Mouse (Mus musculus) forebrain, postnatal 0 days (tissue): ENCODE data around the gene Pfn2. TPM values are rescaled to one million over a fixed set of nuclear protein-coding genes. Genes with fewer than 3 reads are reported as not detected.

ENCODE experiments used
- ATAC-seq: fragments of 200-750 bp; cut with Nextera tagmentation; 2 replicates; pipeline ENCODE4 v1.8.0; 2017; ENCODE audit warnings: mild to moderate bottlenecking, moderate library complexity
- DNase-seq: peaks from one replicate; pipeline ENCODE4 v3.0.0-alpha.2; 2015
- H3K27ac ChIP-seq: fragments of 300-500 bp; sonication (generic); 2 replicates; pipeline ENCODE4 v1.5.1; 2014; ENCODE audit warnings: low read depth, mild to moderate bottlenecking, antibody characterized with exemption, low read length, moderate library complexity, mixed read lengths
- H3K27me3 ChIP-seq: fragments of 300-500 bp; sonication (generic); 2 replicates; pipeline ENCODE4 v1.6.1; 2014; ENCODE audit warnings: mild to moderate bottlenecking, low read length, mixed read lengths; ENCODE audit not compliant: insufficient read depth
- H3K36me3 ChIP-seq: fragments of 300-500 bp; sonication (generic); 2 replicates; pipeline ENCODE4 v1.6.1; 2014; ENCODE audit warnings: mild to moderate bottlenecking, moderate library complexity; ENCODE audit not compliant: insufficient read depth
- H3K4me1 ChIP-seq: fragments of 300-500 bp; sonication (generic); 2 replicates; pipeline ENCODE4 v1.6.1; 2014; ENCODE audit warnings: antibody characterized with exemption; ENCODE audit not compliant: insufficient read depth
- H3K4me2 ChIP-seq: fragments of 300-500 bp; sonication (generic); 2 replicates; pipeline ENCODE4 v1.6.1; 2014; ENCODE audit warnings: low read depth, mild to moderate bottlenecking, moderate library complexity
- H3K4me3 ChIP-seq: fragments of 300-500 bp; sonication (generic); 2 replicates; pipeline ENCODE4 v1.5.1; 2014; ENCODE audit warnings: low read depth, low read length, mixed read lengths
- H3K9ac ChIP-seq: fragments of 300-500 bp; sonication (generic); 2 replicates; pipeline ENCODE4 v1.6.1; 2014; ENCODE audit warnings: mild to moderate bottlenecking
- H3K9me3 ChIP-seq: fragments of 300-500 bp; sonication (generic); 2 replicates; pipeline ENCODE4 v1.6.1; 2016; ENCODE audit warnings: low read length
- CTCF ChIP-seq: sonication (generic); IDR thresholded peaks from 2 replicates; pipeline ENCODE4 v1.5.1; 2016; ENCODE audit warnings: antibody characterized with exemption, control low read depth, low read depth
- WGBS: fragments of 180-500 bp; shearing (Covaris S2); extraction: QIAGEN DNeasy Blood & Tissue Kit; methylation state at CpG from one replicate; pipeline ENCODE4 v1.1.7; 2014; 5-methylcytosine and 5-hydroxymethylcytosine counted together
- polyA plus RNA-seq: library from polyadenylated mRNA; unstranded; fragments of >200 nt; fragmentation: Nextera tagmentation; extraction: Ambion mirVana; gene quantifications from 2 replicates; pipeline ENCODE4 v1.2.1, GENCODE M21; 2015
- total RNA-seq: library from RNA; depleted of rRNA; stranded (reverse); fragments of >200 nt; gene quantifications from 2 replicates; pipeline ENCODE4 v1.2.3, GENCODE M21; 2014; rRNA removed

Pfn2 gene
- total RNA-seq (446 and 453 TPM in 2 replicates), polyA plus RNA-seq (654 and 706 TPM in 2 replicates)

GRCm38 (mm10) chr3:57847760-57848185, at the start of gene Pfn2:
Pfn2 (minus strand) TSS chr3:57848079.
- Histone ChIP-seq H3K4me1 (no peaks in the 10 kb centered on the region), H3K4me2 (peak within 1 kb of the TSS; percentile 68), H3K9me3 (no peaks in the 10 kb centered on the region), H3K9ac (peak within 1 kb of the TSS; percentile 98), H3K36me3 (peaks cover 4% of the 10 kb centered on the region; the same call in 1 of the 2 replicates), H3K27me3 (no peaks in the 10 kb centered on the region), H3K4me3 (peak within 1 kb of the TSS; percentile 98), H3K27ac (peak within 1 kb of the TSS; percentile 98)
- DNase-seq (peak; percentile 95), ATAC-seq (peak; percentile 86)
- TF ChIP-seq CTCF, result no peak
- WGBS, result under 1% methylated on average over 51 of the region's 52 CpGs

- no peaks in the 10 kb centered on the region for H3K27me3 ChIP-seq
- TF ChIP-seq CTCF, result no peak
- ATAC-seq (peak; percentile 58), DNase-seq (no peak)
- H3K9me3 ChIP-seq, result no peaks in the 10 kb centered on the region
- H3K27ac ChIP-seq, result no peak overlapping the region
- H3K4me3 ChIP-seq, result no peak overlapping the region
- H3K4me1 ChIP-seq, result no peaks in the 10 kb centered on the region
- H3K4me2 ChIP-seq, result no peak overlapping the region
- WGBS, result 61% methylated on average over 3 of the region's 3 CpGs
- H3K36me3 ChIP-seq, result no peaks in the 10 kb centered on the region
- H3K9ac ChIP-seq, result no peak overlapping the region
Measured at GRCm38 (mm10) chr3:57882945-57883344, 35.1 kb upstream of the Pfn2 start.

GRCm38 (mm10) chr3:57846912-57847759, 743 bp downstream of the Pfn2 start:
- Histone ChIP-seq H3K9me3 (no peaks in the 10 kb centered on the region), H3K27ac (peak overlapping the region; percentile 98), H3K36me3 (peaks cover 11% of the 10 kb centered on the region; the same call in 1 of the 2 replicates), H3K4me3 (peak overlapping the region; percentile 98), H3K9ac (peak overlapping the region; percentile 98), H3K4me1 (no peaks in the 10 kb centered on the region), H3K4me2 (peak overlapping the region; percentile 68), H3K27me3 (no peaks in the 10 kb centered on the region)
- ATAC-seq, result peak; percentile 88
- no peak for DNase-seq
- TF ChIP-seq CTCF, result no peak
- under 1% methylated on average over 92 of the region's 104 CpGs for WGBS

GRCm38 (mm10) chr3:57846662-57846911, 1.3 kb downstream of the Pfn2 start:
- no peak for TF ChIP-seq CTCF
- peak overlapping the region; percentile 68 for H3K4me2 ChIP-seq
- peak overlapping the region; percentile 98 for H3K9ac ChIP-seq
- no peak for ATAC-seq
- WGBS, result 0% methylated on average over 9 of the region's 9 CpGs
- no peaks in the 10 kb centered on the region for H3K9me3 ChIP-seq
- H3K4me1 ChIP-seq, result no peaks in the 10 kb centered on the region
- peak; percentile 69 for DNase-seq
- peak overlapping the region; percentile 98 for H3K27ac ChIP-seq
- no peaks in the 10 kb centered on the region for H3K27me3 ChIP-seq
- peak overlapping the region; percentile 98 for H3K4me3 ChIP-seq
- peaks cover 12% of the 10 kb centered on the region; the same call in 1 of the 2 replicates for H3K36me3 ChIP-seq

- peak overlapping the region; percentile 68 for H3K4me2 ChIP-seq
- peak overlapping the region; percentile 98 for H3K9ac ChIP-seq
- H3K4me1 ChIP-seq, result no peaks in the 10 kb centered on the region
- no peak for ATAC-seq
- H3K9me3 ChIP-seq, result no peaks in the 10 kb centered on the region
- H3K36me3 ChIP-seq, result peaks cover 17% of the 10 kb centered on the region; the same call in 1 of the 2 replicates
- TF ChIP-seq CTCF, result peak; percentile 35
- WGBS, result 2% methylated on average over 11 of the region's 11 CpGs
- peak; percentile 77 for DNase-seq
- H3K4me3 ChIP-seq, result peak overlapping the region; percentile 98
- peak overlapping the region; percentile 98 for H3K27ac ChIP-seq
- no peaks in the 10 kb centered on the region for H3K27me3 ChIP-seq
Measured at GRCm38 (mm10) chr3:57845786-57846661, 1.9 kb downstream of the Pfn2 start.

GRCm38 (mm10) chr3:57843775-57844174, 4.1 kb downstream of the Pfn2 start:
- no peak overlapping the region for H3K4me2 ChIP-seq
- peak; percentile 67 for TF ChIP-seq CTCF
- H3K9ac ChIP-seq, result no peak overlapping the region
- H3K27me3 ChIP-seq, result no peaks in the 10 kb centered on the region
- DNase-seq (peak; percentile 64), ATAC-seq (no peak)
- no peaks in the 10 kb centered on the region for H3K9me3 ChIP-seq
- no peak overlapping the region for H3K4me3 ChIP-seq
- H3K4me1 ChIP-seq, result no peaks in the 10 kb centered on the region
- H3K36me3 ChIP-seq, result peaks cover 23% of the 10 kb centered on the region
- no peak overlapping the region for H3K27ac ChIP-seq
